Mouse (Mus musculus) cerebellum, postnatal 14 days (tissue): Measurements from ENCODE around the gene Afap1l2.

ENCODE experiments used
- DNase-seq, 2 experiments: peaks; one replicate each; pipeline ENCODE4 v3.0.0; 2021; ENCODE audit warnings: mixed read lengths in 2 of 2

The Afap1l2 gene

GRCm38 (mm10) chr19:57007781-57008710, at the start of gene Afap1l2:
Afap1l2 (minus strand) TSS chr19:57008228.
- peak; percentile 84 to 87 for DNase-seq

GRCm38 (mm10) chr19:57057568-57057967, 49.5 kb upstream of the Afap1l2 start:
- DNase-seq, result no peak

- no peak for DNase-seq
Measured at GRCm38 (mm10) chr19:57055215-57056120, 47.4 kb upstream of the Afap1l2 start.

GRCm38 (mm10) chr19:57052959-57053358, 44.9 kb upstream of the Afap1l2 start:
- no peak for DNase-seq

DNA sequence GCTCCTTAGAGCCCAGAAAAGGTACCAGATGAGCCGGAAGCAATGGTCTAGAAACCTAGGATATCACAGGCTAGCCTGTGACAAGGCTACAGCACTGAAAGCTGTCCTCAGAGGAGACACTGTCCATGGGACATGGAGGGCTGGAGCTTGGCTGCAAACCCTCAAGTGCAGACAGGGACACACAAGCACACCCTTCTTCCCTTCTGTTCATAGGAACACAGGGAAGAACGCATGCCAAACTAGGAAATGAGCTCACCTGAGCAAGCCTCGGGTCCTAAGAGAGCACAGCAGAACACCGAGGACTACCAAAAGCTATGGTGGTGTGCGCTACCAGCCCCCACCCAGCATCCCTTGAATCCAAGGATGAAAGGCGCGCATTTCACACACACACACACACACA, 44.0 kb upstream of the Afap1l2 start:
- no peak for DNase-seq

GRCm38 (mm10) chr19:57049592-57050090, 41.6 kb upstream of the Afap1l2 start:
- no peak for DNase-seq

GRCm38 (mm10) chr19:57047671-57048320, 39.8 kb upstream of the Afap1l2 start:
- no peak for DNase-seq

DNA sequence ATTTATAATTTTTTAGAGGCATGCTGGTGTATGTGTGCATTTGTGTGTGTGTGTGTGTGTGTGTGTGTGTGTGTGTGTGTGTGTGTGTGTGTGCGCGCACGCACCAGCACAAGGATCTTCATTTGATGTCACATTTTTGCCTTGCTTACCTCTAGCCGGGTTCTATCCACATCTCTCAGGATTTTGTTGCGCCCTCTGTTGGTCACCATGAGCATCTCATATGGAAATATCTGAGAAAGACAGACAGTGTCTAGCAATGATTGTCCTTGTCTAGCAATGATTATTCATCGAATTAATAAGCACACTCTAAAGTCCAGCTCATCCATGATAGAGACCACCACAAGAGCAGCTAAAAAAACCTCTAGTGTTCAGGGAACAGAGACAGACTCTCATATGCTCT, 31.2 kb upstream of the Afap1l2 start:
- peak; percentile 70 to 75 for DNase-seq

DNA sequence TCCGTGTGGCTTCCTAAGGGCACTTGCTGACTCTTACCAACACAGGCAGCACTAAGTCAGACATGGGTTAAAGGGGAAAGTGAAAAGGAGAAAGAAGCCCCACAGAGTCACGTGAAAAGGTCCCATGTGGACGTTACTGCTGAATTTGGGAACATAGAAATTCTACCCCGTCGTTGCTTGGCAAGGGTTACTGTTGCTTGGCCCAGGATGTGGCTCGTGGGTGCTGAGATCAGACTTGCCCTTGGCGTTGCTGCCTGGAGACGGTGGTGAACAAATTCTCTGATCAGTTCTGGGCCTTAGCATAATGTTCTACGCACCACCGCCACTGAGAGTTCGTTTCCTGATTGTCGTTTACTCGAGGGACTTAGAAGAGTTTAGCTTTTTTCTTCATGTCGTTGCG, 28.8 kb upstream of the Afap1l2 start:
- DNase-seq, result no peak

DNA sequence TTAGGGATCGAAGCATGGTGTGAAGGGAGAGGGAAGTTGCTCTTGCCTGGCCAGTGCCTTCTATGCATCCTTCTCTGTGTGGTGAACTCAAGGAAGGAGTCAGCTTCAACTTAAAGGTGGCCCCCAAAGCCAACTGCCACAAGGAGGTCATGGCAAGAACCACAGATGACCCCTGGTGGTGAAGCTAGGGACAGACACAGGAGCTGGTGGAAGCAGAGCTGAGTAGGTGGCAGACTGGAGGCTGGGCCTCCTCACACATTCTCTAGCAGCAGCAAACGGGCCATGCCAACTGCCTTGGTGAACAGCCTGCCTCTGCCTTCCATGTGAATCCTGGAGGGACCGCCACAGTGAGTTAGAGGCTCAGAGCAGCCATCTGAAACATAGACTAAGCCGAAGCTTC, 23.6 kb upstream of the Afap1l2 start:
- DNase-seq, result peak; percentile 77 to 81

- DNase-seq, result no peak
Measured at GRCm38 (mm10) chr19:57029461-57029860, 21.4 kb upstream of the Afap1l2 start.

- DNase-seq, result no peak
Measured at GRCm38 (mm10) chr19:57028327-57029179, 20.5 kb upstream of the Afap1l2 start.

GRCm38 (mm10) chr19:57026501-57026900, 18.5 kb upstream of the Afap1l2 start:
- DNase-seq, result peak in 1 of 2 experiments; percentile 25

DNA sequence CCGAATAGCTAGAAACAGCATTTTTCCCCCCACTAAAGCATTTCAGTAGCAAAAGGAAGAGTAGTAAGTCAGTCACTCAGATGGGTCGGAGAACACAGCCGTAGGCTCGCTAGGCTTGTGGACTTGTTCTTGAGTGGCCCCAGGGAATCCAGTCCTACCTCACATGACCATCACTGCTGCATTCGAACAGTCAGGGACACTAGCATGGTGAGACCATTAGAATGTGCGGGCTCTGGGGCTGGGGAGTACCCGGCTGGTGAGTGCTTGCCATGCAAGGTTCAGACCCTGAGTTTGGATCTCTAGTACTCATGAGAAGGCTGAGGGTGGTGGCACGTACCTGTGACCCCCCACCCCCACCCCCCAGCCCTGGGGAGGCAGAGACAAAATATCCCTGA, 9.8 kb upstream of the Afap1l2 start:
- no peak for DNase-seq

GRCm38 (mm10) chr19:57016995-57017784, 9.2 kb upstream of the Afap1l2 start:
- no peak for DNase-seq

- DNase-seq, result no peak
Measured at GRCm38 (mm10) chr19:57014808-57015207, 6.8 kb upstream of the Afap1l2 start.

DNA sequence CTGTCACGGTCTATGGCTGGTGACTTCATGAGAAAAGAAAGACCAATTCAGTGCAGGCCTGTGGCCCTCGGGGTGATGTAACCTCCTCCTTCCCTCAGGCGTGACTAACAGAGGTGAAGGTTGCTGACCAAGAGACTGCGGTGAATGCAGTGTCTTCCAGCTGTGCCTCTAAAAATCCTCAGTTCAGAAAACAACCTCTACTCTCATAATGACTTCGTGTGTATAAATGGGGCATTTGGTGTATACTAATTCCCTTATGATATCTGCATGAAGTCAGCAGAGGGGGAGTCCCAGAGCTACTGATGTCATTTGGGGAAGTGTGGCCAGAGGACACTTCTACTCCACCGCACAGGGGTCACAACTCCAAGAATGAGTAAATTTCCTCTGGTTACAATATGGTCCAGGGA, 5.2 kb upstream of the Afap1l2 start:
- DNase-seq, result no peak

DNA sequence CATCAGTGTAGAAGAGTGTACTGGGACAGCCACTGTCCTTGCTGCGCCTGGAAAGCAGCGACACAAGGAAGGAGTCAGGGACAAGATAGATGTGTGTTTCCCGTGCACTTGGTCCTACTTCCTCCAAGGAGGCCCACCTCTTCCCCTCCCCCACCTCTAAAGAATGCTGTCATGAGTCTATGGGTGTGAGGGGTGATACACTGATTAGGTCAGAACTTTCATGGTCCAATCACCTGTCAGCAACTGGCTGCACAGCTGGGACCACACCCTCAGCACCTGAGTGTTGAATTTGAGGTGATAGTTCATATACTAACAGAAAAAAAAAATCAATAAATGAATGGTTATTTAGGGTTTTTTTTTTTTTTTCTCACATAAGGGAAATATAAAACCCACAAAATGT, 4.0 kb upstream of the Afap1l2 start:
- no peak for DNase-seq

DNA sequence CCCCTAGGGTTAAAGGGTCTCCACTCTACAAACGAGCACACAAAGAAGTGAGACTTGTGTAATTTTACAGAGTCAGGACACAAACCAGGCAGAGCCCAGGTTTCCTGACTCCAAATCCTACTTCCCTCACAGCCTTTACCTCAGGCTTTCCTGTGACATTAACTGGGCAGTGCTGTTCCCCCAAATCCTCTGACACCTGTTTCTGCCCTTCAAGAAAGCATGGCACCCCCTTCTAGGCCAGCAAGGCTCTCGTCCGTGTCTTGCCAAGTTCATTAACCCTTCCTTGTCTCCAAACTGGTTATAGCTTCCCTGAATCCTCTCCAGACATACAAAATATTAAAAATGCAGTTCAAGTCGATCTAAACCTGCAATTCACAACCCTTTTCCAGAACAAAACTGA, 2.0 kb upstream of the Afap1l2 start:
- DNase-seq, result no peak

DNA sequence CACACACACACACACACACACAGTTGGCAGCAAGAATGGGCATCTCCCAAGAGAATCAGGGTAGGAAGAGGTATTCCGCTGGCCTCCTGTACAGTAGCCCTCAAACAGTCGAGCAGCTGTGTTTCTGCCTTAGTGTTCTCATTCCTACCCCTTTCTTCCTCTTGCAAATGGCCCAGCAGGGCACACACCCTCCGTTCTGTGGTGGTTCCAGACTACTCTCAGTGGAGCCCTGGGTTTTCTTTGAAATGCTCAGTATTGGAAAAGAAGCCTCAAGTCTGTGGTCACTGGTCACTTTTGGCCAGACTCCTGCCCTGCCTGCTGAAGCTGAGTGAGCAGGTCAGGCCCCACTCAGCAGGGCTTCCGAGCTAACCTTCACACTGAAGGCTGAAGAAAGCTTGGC, 1.6 kb upstream of the Afap1l2 start:
- DNase-seq, result no peak

- DNase-seq, result peak; percentile 81 to 90
Measured at GRCm38 (mm10) chr19:57007291-57007690, 737 bp downstream of the Afap1l2 start.
